Mouse (Mus musculus): ENCODE results near the gene Zfp667. TPM values are rescaled to one million over a fixed set of nuclear protein-coding genes. Genes with fewer than 3 reads are reported as not detected.

Gene Zfp667
- polyA plus RNA-seq, 1 experiment = 1.4 TPM

DNA sequence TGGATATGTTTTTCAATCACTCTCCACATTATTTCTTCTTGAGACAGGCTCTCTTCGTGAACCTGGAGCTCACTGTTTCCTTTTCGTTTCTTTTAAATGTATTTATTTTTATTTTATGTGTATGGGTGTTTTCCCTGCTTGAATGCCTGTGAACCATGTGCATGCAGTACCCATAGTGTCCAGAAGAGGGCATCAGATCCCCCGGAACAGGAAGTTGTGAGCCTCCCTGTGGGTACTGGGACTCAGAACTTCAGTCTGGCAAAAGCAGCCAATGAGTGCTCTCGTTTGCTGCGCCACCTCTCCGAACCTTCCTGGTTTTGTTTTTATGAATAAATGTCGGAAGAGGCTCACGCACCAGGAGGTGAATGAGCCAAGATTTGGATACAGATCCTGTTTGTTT is 20.7 kb upstream of the Zfp667 start:
- no peak overlapping the region for H3K4me3 ChIP-seq (ENCODE audit: insufficient read depth, poor library complexity, severe bottlenecking)
- no peaks in the 10 kb centered on the region for H3K36me3 ChIP-seq (ENCODE audit: control insufficient read depth, insufficient read depth)
- no peaks in the 10 kb centered on the region for H3K27me3 ChIP-seq (ENCODE audit: control insufficient read depth, insufficient read depth, insufficient read length)
- TF ChIP-seq MYOG (IDR thresholded peaks at IDR 0.05; ENCODE audit: control insufficient read depth, extremely low read depth, insufficient read length) (no peak), MAX (IDR thresholded peaks at IDR 0.05) (no peak), CEBPB (IDR thresholded peaks at IDR 0.05; ENCODE audit: low read depth) (no peak), USF1 (IDR thresholded peaks at IDR 0.05; ENCODE audit: low read depth) (no peak), MYOD1 (IDR thresholded peaks at IDR 0.05; ENCODE audit: control insufficient read depth, insufficient read length, low read depth) (no peak), CTCF (IDR thresholded peaks at IDR 0.05; ENCODE audit: control insufficient read depth, insufficient read depth, insufficient read length) (no peak), FOSL1 (IDR thresholded peaks at IDR 0.05; ENCODE audit: insufficient read depth, low read length, poor library complexity, severe bottlenecking) (no peak)
- no peak overlapping the region for H3ac ChIP-seq (ENCODE audit: control insufficient read depth, insufficient read length, low read depth)
- no peaks in the 10 kb centered on the region for H3K79me2 ChIP-seq (ENCODE audit: control insufficient read depth, insufficient read depth)
- H3K79me3 ChIP-seq (ENCODE audit: low read depth) = no peaks in the 10 kb centered on the region

DNA sequence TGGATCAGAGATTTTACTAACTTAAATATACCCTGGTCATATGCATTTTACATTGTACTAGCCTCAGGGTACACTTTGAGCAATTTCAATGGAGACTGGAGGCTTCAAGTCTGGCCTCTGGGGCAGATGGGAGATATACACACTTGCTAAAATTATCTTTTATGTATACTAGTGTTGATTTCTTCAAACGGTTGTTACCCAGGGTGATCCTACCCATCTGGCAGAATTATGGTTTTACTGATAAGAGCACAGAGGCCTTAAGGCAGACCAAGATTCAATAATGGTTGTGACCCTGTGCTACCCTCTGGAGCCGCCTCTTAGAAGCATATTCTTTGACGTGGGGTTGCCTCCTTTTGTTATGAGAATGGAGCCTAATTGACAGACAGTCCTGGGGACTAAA is 8.5 kb upstream of the Zfp667 start:
- Histone ChIP-seq H3K27me3 (ENCODE audit: control insufficient read depth, insufficient read depth, insufficient read length) (peaks cover 18% of the 10 kb centered on the region), H3ac (ENCODE audit: control insufficient read depth, insufficient read length, low read depth) (no peak overlapping the region), H3K79me3 (ENCODE audit: low read depth) (no peaks in the 10 kb centered on the region), H3K4me3 (ENCODE audit: insufficient read depth, poor library complexity, severe bottlenecking) (no peak overlapping the region), H3K79me2 (ENCODE audit: control insufficient read depth, insufficient read depth) (no peaks in the 10 kb centered on the region), H3K36me3 (ENCODE audit: control insufficient read depth, insufficient read depth) (no peaks in the 10 kb centered on the region)
- TF ChIP-seq MYOD1 (IDR thresholded peaks at IDR 0.05; ENCODE audit: control insufficient read depth, insufficient read length, low read depth) (no peak), USF1 (IDR thresholded peaks at IDR 0.05; ENCODE audit: low read depth) (no peak), CTCF (IDR thresholded peaks at IDR 0.05; ENCODE audit: control insufficient read depth, insufficient read depth, insufficient read length) (no peak), CEBPB (IDR thresholded peaks at IDR 0.05; ENCODE audit: low read depth) (no peak)

DNA sequence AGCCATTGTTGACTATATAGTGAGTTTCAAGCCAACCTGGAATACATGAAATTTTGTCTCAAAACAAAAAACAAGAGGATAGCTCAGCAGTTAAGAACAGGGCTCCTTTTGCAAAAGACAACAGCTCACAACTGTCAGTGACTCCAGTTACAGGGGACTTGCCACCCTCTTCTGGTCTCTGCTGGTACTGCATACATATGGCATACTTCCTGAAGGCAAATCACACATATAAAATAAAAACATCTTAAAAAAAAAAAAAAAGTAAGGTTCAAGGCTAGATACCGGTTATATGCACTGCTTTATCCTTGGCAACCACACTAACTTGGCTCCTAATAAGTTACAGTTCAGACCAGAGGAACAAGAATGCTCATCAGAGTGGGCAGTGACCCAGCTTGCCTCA is 3.6 kb upstream of the Zfp667 start:
- Histone ChIP-seq H3K36me3 (ENCODE audit: control insufficient read depth, insufficient read depth) (no peaks in the 10 kb centered on the region), H3ac (ENCODE audit: control insufficient read depth, insufficient read length, low read depth) (no peak overlapping the region), H3K79me2 (ENCODE audit: control insufficient read depth, insufficient read depth) (no peaks in the 10 kb centered on the region), H3K79me3 (ENCODE audit: low read depth) (no peaks in the 10 kb centered on the region), H3K4me3 (ENCODE audit: insufficient read depth, poor library complexity, severe bottlenecking) (peak overlapping the region; percentile 32), H3K27me3 (ENCODE audit: control insufficient read depth, insufficient read depth, insufficient read length) (peaks cover 8% of the 10 kb centered on the region)
- TF ChIP-seq FOSL1 (IDR thresholded peaks at IDR 0.05; ENCODE audit: insufficient read depth, low read length, poor library complexity, severe bottlenecking) = no peak
- TF ChIP-seq MYOD1 (IDR thresholded peaks at IDR 0.05; ENCODE audit: control insufficient read depth, insufficient read length, low read depth) = no peak
- TF ChIP-seq USF1 (IDR thresholded peaks at IDR 0.05; ENCODE audit: low read depth) = no peak
- no peak for TF ChIP-seq CTCF (IDR thresholded peaks at IDR 0.05; ENCODE audit: control insufficient read depth, insufficient read depth, insufficient read length)
- no peak for TF ChIP-seq MAX (IDR thresholded peaks at IDR 0.05)
- no peak for TF ChIP-seq CEBPB (IDR thresholded peaks at IDR 0.05; ENCODE audit: low read depth)
- no peak for TF ChIP-seq MYOG (IDR thresholded peaks at IDR 0.05; ENCODE audit: control insufficient read depth, extremely low read depth, insufficient read length)

DNA sequence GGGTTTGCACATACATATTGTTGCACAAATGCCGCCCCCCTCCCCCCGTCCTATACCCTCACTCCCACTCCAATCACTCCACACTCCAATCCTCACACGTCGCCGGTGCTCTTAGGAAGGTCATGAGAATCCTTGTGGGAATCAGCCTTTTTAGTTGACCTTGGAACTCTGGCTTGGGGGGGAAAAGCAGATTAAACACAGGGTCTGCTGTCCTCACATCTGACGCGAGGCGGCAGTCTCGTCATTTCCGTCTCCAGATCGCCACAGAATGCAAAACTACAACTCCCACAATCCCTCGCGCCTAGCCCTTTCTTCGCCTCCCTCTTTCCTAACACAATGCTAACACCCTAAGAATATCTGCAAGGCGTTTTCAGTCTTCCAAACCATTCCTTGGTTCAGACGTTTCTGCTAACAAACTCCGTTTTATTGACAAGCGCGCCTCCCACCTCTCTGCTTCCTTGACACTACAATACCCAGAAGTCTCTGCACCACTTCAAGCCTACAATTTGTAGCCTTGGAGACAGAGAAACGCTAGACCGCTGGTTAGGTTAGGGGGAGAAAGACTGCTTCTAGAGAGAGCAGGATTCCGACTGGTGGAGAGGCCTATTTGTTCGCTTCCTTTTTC is 2.8 kb upstream of the Zfp667 start:
- H3K27me3 ChIP-seq (ENCODE audit: control insufficient read depth, insufficient read depth, insufficient read length) = peaks cover 6% of the 10 kb centered on the region
- no peaks in the 10 kb centered on the region for H3K79me2 ChIP-seq (ENCODE audit: control insufficient read depth, insufficient read depth)
- H3K36me3 ChIP-seq (ENCODE audit: control insufficient read depth, insufficient read depth) = no peaks in the 10 kb centered on the region
- H3ac ChIP-seq (ENCODE audit: control insufficient read depth, insufficient read length, low read depth) = peak overlapping the region; percentile 74
- no peak for TF ChIP-seq FOSL1 (IDR thresholded peaks at IDR 0.05; ENCODE audit: insufficient read depth, low read length, poor library complexity, severe bottlenecking)
- TF ChIP-seq MYOD1 (IDR thresholded peaks at IDR 0.05; ENCODE audit: control insufficient read depth, insufficient read length, low read depth) = no peak
- TF ChIP-seq MAX (IDR thresholded peaks at IDR 0.05) = no peak
- TF ChIP-seq CEBPB (IDR thresholded peaks at IDR 0.05; ENCODE audit: low read depth) = no peak
- peak; percentile 35 for TF ChIP-seq CTCF (IDR thresholded peaks at IDR 0.05; ENCODE audit: control insufficient read depth, insufficient read depth, insufficient read length)
- no peaks in the 10 kb centered on the region for H3K79me3 ChIP-seq (ENCODE audit: low read depth)
- H3K4me3 ChIP-seq (ENCODE audit: insufficient read depth, poor library complexity, severe bottlenecking) = peak overlapping the region; percentile 32

DNA sequence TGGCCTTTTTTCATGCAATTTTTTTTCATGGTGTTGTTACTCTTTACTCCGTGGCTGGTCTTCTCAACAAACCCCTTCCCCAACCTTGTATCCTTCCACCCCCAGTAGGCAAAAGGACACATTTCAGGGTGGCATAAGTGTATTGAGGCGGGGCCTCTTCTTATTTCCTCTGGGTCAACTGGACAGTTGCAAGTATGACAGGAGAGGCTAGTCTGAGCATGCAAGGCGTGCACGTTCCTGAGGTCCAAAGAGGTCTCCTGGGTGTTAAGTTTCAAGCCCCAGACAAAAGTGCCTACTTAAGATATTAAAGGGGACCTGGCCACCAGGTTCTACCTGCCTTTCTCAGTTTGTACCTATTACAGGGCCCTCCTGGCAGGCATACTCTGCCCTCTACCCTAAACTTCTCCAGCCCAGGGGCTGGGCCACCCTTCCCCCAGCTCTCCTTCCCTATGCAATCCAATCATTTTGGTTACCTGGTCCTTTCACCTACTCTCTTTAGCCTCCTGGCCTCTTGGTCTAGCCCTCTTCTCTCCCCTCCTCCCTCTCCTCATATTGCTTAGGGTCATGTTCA is 1.9 kb upstream of the Zfp667 start:
- H3K27me3 ChIP-seq (ENCODE audit: control insufficient read depth, insufficient read depth, insufficient read length) = no peaks in the 10 kb centered on the region
- no peak for TF ChIP-seq USF1 (IDR thresholded peaks at IDR 0.05; ENCODE audit: low read depth)
- no peak for TF ChIP-seq MAX (IDR thresholded peaks at IDR 0.05)
- no peak for TF ChIP-seq MYOD1 (IDR thresholded peaks at IDR 0.05; ENCODE audit: control insufficient read depth, insufficient read length, low read depth)
- no peak for TF ChIP-seq CEBPB (IDR thresholded peaks at IDR 0.05; ENCODE audit: low read depth)
- no peak for TF ChIP-seq FOSL1 (IDR thresholded peaks at IDR 0.05; ENCODE audit: insufficient read depth, low read length, poor library complexity, severe bottlenecking)
- no peak for TF ChIP-seq MYOG (IDR thresholded peaks at IDR 0.05; ENCODE audit: control insufficient read depth, extremely low read depth, insufficient read length)
- TF ChIP-seq CTCF (IDR thresholded peaks at IDR 0.05; ENCODE audit: control insufficient read depth, insufficient read depth, insufficient read length) = no peak
- H3K36me3 ChIP-seq (ENCODE audit: control insufficient read depth, insufficient read depth) = no peaks in the 10 kb centered on the region
- no peak overlapping the region for H3K4me3 ChIP-seq (ENCODE audit: insufficient read depth, poor library complexity, severe bottlenecking)
- no peak overlapping the region for H3ac ChIP-seq (ENCODE audit: control insufficient read depth, insufficient read length, low read depth)
- no peaks in the 10 kb centered on the region for H3K79me2 ChIP-seq (ENCODE audit: control insufficient read depth, insufficient read depth)
- H3K79me3 ChIP-seq (ENCODE audit: low read depth) = no peaks in the 10 kb centered on the region

DNA sequence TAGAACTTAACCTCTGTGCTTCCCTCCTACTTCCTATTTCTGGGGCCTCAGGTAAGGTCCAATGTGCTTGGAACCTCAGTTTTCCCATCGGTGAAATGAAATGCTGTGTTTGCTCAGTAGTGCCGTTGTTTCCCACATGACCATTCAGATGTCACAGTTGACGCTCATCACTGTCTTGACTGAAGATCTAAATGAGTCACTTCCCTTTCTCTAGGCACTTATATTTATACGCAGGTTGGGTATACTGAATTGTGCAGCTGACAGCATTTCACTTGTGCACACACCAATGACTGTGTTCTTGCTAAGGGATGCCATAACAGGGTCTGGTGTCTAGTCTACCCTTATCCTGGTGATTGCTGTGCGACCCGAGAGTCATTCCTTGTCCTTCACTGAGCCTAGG is 1.0 kb upstream of the Zfp667 start:
- Histone ChIP-seq H3K36me3 (ENCODE audit: control insufficient read depth, insufficient read depth) (no peaks in the 10 kb centered on the region), H3K79me2 (ENCODE audit: control insufficient read depth, insufficient read depth) (no peaks in the 10 kb centered on the region), H3K79me3 (ENCODE audit: low read depth) (no peaks in the 10 kb centered on the region), H3K4me3 (ENCODE audit: insufficient read depth, poor library complexity, severe bottlenecking) (no peak overlapping the region), H3ac (ENCODE audit: control insufficient read depth, insufficient read length, low read depth) (no peak overlapping the region), H3K27me3 (ENCODE audit: control insufficient read depth, insufficient read depth, insufficient read length) (no peaks in the 10 kb centered on the region)
- TF ChIP-seq CEBPB (IDR thresholded peaks at IDR 0.05; ENCODE audit: low read depth) (no peak), MYOG (IDR thresholded peaks at IDR 0.05; ENCODE audit: control insufficient read depth, extremely low read depth, insufficient read length) (no peak), MYOD1 (IDR thresholded peaks at IDR 0.05; ENCODE audit: control insufficient read depth, insufficient read length, low read depth) (no peak), CTCF (IDR thresholded peaks at IDR 0.05; ENCODE audit: control insufficient read depth, insufficient read depth, insufficient read length) (no peak), FOSL1 (IDR thresholded peaks at IDR 0.05; ENCODE audit: insufficient read depth, low read length, poor library complexity, severe bottlenecking) (no peak), MAX (IDR thresholded peaks at IDR 0.05) (no peak), USF1 (IDR thresholded peaks at IDR 0.05; ENCODE audit: low read depth) (no peak)
